Mouse (Mus musculus) heart, adult 2 months (tissue): ENCODE measurements around the gene Gm11555.

Experiments
- CTCF ChIP-seq: fragments of 200-600 bp; IDR thresholded peaks from 2 replicates; pipeline ENCODE4 v1.8.1; 2022; ENCODE audit warnings: antibody characterized with exemption, mild to moderate bottlenecking, moderate library complexity
- POLR2A ChIP-seq: fragments of 200-500 bp; IDR thresholded peaks from 2 replicates; pipeline ENCODE4 v1.6.1; 2011; ENCODE audit warnings: mild to moderate bottlenecking, low read depth, low read length, control low read depth; ENCODE audit not compliant: insufficient read depth

- TF ChIP-seq POLR2A (no peak), CTCF (no peak)
These were observed 9.2 kb upstream of the Gm11555 start for GRCm38 (mm10) chr11:99659256-99659655.
